Mouse (Mus musculus): ENCODE measurements at regions not wholly inside any gene's neighbourhood (a gene's known extent, or its start where the extent isn't known, plus 50 kb on each side); places are given as distances from the start of the nearest gene placed in this dataset.

- no peak for TF ChIP-seq EP300 (IDR thresholded peaks at IDR 0.05; ENCODE audit: insufficient read depth, low read depth, low read length)
- TF ChIP-seq CTCF (IDR thresholded peaks at IDR 0.05) = no peak
- TF ChIP-seq POLR2A (IDR thresholded peaks at IDR 0.05; ENCODE audit: insufficient read depth, low read depth, low read length) = no peak
Observed at GRCm38 (mm10) chr13:40569461-40569860, 168.7 kb downstream of the Tfap2a start.
